Mouse (Mus musculus) hindlimb bud, embryonic 11.5 days (tissue): Measurements from ENCODE around the gene Zfp638.
"Not testable (repeated sequence)": the region's sequence is repeated elsewhere in the genome, so short reads cannot be mapped to it uniquely, and the experiment has no call there.

Experiments used
- DNase-seq: peaks from one replicate; pipeline ENCODE4 v3.0.0-alpha.2; 2012; ENCODE audit warnings: low read depth, low spot score; ENCODE audit errors: extremely low spot score

The Zfp638 gene

DNA sequence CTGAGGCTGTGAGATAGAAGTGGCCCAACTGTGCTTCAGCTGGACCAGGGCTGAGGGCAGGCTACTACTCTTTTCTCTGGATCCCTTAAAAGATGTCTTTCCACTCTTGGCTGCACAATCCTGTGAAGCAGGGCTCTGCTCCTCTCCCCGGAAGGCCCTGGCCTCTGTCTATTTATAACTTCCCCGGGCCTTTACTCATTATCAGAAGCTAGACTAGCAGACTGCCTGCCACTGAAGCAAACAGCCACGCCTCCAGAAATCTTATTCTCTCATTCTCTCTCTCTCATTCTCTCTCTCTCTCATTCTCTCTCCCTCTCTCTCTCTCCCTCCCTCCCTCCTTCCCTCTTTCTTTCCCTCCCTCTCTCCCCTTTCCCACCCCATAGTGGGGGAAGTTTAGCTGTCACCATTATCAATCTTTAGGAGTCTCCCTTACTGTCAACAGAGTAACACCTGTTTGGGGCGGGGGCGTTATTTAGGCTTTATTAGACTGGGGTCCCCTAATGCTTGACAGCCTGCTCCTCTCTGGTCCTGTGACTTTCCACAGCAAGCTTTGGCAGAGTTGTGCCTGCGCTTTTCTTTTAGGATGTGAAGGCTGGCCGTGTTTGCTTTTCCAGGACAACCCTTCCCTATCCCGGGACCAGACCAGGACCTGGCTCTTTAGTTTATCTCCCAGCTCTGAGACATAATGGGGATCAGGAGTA is 142.4 kb downstream of the Zfp638 start:
- no peak for DNase-seq

DNA sequence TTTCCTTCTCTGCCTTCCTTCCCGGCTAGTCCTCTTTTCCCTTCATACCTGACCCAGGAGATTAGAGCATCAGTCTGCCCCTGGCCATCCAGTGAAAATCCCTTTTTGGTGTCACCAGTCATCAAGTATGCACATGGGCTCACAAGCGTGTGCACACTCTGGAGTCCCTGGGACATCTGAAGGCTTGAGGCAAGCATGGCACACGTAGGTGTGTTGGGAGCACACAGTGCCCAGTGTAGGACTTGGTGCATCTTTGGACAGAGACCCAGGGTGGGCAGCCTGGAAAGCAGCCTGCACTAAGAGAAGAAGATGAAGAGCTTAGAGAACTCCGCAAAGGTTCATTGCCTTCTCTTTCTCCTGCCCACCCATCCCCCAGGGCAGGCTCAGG is 143.0 kb downstream of the Zfp638 start:
- no peak for DNase-seq

DNA sequence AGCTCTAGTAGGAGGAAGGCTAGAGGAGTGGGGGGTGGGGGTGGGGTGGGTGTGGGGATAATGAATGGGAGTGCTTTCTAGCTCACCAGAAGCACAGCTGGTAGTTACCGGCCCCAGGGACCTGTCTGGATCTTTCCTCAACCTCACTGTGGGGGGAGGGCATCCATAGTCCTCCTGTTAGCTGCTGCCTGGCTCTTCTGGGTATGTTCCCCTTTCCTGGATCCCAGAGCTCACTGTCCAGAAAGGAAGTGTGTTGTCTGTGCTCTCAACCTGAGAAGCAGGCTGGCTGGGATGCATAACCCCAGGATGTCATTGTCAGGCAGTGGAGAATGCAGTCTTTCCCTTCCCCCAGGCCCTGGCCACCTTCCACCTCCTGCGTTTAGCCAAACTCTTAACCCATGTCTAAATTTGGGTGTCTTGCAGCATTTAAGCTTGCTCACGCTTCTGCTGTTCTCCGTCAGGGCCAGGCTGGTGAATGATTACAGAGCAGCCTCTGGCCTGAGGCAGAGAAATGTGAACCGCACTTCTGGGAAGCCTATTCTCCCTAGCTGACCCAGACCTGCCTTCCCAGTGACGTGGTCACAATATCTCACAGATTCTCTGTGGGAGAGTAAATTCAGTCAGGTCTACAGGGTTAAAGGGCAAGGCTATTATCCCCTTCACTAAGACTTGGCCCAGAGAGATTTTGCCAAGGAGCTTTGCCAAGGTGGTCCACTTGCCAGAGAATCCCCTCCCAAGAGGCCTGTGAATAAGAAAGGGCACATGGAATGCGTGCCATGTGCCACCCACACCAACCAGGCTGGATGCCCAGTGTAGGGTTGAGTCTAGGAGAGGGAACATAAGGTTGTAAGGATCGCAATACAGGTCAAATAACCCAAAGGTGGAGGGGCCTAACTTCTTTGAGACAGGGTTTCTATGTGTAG is 143.7 kb downstream of the Zfp638 start:
- no peak for DNase-seq

DNA sequence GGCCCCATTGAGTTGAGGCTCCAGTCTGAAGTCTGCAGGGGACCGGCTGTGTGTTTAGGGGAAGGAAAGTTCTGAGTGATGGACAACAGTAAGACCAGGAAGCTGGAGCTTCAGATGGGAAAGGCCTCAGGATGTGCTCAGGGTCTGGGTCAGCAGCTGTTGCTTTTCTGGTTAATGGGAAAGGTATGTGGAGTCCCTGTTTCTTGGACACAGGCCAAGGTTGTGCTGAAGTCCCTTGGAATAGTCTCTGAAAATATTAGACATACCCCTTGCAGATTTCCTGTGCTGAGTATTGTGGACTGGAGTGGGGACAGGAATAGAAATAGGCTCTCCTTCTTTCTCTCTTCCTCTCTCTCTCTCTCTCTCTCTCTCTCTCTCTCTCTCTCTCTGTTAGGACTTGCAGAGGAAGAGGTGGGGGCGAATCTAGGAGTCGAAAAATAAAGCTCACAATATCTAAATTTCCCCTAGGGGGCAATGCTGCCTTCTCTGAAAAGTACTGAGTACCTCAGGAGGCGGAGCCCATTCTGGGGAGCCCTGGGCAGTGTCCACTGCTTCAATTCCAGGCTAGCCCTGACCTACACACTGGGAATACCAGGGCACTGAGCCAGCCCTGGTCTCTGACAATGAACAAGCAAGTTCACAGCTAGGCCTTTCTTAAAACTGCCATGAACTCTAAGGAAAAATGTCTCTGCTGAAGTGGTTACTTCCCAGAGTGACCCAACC is 148.2 kb downstream of the Zfp638 start:
- not testable (repeated sequence) for DNase-seq

DNA sequence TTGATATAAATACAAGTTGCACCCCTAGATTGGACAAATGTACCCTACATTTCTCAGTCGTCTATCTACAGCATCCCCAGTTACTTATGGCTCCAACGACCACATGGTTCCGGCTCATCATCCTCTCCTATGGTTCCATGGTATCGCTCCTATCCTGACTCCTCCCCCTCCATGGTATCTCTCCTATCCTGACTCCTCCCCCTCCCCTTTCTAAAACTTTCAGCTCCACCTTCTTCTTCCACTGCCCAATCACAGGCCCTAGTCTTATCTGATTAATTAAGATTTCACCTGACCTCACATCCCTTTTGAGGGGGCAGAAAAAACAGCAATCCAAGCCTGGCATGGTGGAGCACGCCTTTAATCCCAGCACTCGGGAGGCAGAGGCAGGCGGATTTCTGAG is 149.9 kb downstream of the Zfp638 start:
- DNase-seq, result no peak

DNA sequence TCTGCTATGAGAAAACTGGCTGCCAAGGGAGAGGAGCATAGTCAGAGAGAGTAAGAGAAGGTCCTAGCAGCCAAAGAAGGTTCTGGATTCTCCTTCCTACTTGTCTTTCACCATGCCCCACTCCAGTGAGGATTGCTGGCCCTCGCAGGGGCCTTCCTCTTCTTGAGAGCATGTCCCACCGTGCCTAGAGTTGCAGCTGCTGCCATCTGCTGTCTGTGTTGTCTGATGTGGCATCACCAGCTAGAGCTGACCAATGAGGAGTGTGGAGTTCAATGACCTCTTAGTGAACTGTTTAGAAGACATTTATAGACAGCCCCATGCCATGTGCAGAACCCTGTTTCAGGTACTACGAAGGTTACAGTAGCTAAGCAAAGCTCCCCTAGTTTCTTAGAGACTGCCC is 150.5 kb downstream of the Zfp638 start:
- DNase-seq, result no peak

DNA sequence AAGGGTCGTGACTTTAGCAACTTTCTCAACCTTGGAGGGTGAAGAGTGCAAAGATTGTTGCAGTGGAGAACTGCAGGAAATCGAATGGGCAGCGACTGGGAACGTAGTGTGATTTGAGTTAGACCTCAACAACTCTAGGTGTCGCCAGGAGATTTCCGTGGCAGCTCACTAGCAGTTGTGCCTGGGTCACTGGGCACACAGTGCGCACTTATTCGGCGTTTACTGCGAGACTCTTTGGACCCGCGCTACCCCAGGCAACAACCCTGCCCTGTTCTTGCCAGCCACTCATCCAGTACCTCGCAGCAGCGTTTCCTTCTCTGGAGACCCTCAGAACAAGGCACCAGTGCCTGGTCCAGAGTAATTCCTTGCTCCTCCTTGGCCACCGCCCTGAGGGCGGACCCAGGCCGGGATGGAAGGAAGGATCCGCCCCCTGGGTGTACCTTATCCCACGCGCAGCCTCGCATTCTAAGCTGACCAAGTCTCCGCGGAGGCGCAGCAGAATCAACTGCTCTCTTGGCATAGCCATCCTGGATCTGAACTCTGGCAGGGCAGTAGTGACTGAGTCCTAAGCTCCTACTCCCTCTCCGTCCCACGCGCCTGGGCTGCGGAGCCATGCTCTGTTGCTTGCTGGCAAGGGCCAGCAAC is 152.1 kb downstream of the Zfp638 start:
- DNase-seq, result no peak

DNA sequence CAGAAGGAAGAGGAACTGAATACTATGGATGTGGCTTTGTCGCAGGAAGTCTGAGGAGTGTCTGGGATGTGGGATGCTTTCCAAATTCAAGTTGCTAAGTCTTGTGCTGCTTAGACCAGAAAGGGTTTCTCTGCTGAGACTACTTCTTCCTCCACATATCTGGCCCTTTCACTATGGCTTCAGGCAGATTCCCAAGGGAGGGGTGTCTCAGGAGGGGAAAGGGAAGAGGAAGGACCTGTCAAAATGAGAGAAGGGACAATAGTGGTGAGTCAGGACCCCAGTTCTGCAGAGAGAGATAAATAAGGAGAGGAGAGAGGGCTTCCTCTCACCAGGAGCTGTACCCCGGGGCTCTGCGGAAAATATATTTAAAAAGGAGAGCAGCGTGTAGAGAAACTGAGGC is 153.1 kb downstream of the Zfp638 start:
- no peak for DNase-seq

DNA sequence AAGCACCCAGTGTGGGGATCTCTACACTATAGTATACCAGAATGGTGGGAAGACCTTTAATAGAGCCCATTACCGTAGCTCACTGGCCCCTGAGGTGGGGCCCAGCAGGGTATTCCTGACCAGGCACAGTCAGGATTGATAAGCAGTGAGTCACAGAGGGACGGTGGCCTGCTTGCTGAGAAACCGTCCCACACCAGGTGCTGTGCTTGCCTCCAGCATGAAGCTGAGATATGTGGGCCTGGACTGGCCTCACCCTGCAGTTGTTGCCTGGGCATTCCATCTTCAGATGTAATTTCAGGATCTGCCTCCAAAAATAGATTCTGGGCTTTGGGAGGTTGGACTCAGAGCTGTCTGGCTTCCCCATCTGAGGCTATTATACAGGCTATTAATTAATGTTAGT is 155.1 kb downstream of the Zfp638 start:
- DNase-seq, result no peak

DNA sequence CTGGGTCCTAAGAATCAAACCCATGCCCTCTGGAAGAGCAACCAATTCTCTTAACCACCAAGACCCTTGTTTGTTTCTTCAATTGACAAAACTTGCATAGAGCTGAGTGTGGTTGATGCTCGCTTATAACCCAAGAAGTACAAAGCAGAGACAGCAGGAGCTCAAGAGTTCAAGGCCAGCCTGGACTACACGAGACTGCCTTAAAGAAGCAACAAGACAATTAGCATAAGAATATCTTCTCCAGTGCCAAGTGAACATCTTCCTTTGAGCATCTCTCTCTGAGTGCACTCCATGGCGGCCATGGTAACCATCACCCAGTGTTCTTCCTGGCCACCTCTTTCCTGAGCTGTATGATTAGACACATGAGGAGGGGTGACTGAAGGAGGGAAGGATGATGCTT is 158.7 kb downstream of the Zfp638 start:
- DNase-seq, result no peak

DNA sequence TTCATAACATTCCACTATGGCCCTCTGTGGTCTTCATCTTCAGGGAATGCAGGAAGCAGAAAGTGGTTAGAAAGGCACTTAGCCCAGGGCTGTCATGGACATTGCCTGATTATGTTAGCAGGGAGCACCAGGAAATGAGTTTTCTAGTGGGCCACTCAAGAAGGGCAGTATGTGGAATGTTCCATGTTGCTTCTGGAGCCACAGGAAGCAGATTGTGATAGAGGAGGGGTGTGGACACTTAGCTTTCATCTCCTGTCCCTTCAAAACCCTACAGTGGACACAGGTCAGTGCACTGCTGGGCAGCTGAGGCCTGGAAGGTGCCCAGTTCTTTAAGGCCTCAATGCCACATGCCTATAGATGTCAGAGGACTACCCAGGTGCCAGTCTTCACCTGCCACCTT is 161.9 kb downstream of the Zfp638 start:
- no peak for DNase-seq

DNA sequence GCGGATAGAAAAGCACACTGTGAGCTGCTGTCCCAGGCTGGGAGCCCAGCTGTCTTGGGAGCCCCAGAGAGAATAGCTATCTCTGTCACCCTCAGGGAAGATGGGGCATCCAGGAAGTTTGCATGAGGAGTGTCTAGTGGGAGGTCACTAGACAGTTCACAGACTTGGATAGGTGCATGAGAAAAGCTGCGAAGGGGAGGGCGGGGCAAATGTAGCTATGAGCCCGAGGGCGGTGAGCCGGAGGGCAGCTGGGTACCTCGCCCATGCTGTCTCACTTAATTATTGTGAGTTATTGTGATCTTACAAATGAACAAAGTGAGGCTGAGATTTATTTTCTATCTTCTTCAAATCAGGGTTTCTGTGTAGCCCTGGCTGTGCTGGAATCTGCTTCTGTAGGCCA is 162.9 kb downstream of the Zfp638 start:
- DNase-seq, result no peak

DNA sequence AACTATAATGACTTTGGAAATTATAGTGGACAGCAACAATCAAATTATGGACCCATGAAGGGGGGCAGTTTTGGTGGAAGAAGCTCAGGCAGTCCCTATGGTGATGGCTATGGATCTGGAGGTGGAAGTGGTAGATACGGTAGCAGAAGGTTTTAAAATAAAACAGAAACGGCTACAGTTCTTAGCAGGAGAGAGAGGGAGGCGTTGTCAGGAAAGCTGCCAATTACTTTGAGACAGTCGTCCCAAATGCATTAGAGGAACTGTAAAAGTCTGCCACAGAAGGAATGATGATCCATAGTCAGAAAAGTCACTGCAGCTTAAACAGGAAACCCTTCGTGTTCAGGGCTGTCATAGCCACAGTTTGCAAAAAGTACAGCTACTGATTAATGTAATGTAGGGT is 165.6 kb downstream of the Zfp638 start:
- not testable (repeated sequence) for DNase-seq
